Mouse (Mus musculus) adrenal gland, postnatal 36 days (tissue): ENCODE results near the gene Mrps21. TPM values are rescaled to one million over a fixed set of nuclear protein-coding genes. Genes with fewer than 3 reads are reported as not detected.
"Not testable (repeated sequence)": the region's sequence is repeated elsewhere in the genome, so short reads cannot be mapped to it uniquely, and the experiment has no call there.

Experiments used
- DNase-seq, 2 experiments: peaks; one replicate each; pipeline ENCODE4 v3.0.0; 2021; ENCODE audit warnings: mixed read lengths in 1 of 2
- long read RNA-seq, 2 experiments: library from polyadenylated mRNA; stranded (forward); transcript quantifications; one replicate each; pipeline ENCODE4 v2.0.0; 2021; ENCODE audit warnings: borderline sequencing depth in 2 of 2
- total RNA-seq, 2 experiments: library from RNA; stranded (reverse); gene quantifications; 2 replicates each; pipeline ENCODE4 v1.2.3; 2021

The Mrps21 gene
- 100 to 1,000 TPM; 272 to 276 TPM for total RNA-seq
- long read RNA-seq, experiment 1, transcript Mrps21-202 (2 exons, 405 nt) = minor isoform, 18 of 225 reads
- long read RNA-seq, experiment 1, transcript Mrps21-201 (3 exons, 488 nt) = major isoform, 200 of 225 reads
- long read RNA-seq, experiment 1, partial matches to known transcripts = 0 of 225 reads
- long read RNA-seq, experiment 1, other reads (novel, unspliced or antisense) = 7 of 225 reads
- long read RNA-seq, experiment 2, transcript Mrps21-202 (2 exons, 405 nt) = minor isoform, 5 of 119 reads
- long read RNA-seq, experiment 2, transcript Mrps21-201 (3 exons, 488 nt) = major isoform, 108 of 119 reads
- long read RNA-seq, experiment 2, partial matches to known transcripts = 0 of 119 reads
- long read RNA-seq, experiment 2, other reads (novel, unspliced or antisense) = 6 of 119 reads

GRCm38 (mm10) chr3:95871392-95871867, at the start of gene Mrps21:
TSS of gene Mrps21 (minus strand) at chr3:95871519.
- peak; percentile 92 to 93 for DNase-seq

- not testable (repeated sequence) for DNase-seq
Measured at GRCm38 (mm10) chr3:95920532-95920931, 49.2 kb upstream of the Mrps21 start.

DNA sequence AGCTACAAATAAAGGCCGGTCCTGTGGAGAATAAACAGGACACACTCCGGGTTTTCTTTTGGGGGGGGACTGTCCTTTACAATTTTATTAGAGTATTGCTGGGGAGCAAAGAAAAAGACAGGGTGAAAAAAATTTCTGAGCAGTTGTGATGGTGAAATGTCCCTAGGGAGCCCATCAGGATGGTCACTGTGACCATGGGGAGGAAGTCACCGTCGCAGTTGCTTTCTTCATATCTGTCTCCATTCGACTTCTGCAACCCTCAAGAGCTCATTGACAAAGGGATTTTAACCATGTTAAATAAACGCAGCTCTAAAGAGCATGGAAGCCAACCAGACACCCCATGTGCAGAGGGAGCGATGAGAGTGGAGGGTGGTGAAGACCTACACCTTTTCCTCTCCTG, 45.4 kb upstream of the Mrps21 start:
- DNase-seq = no peak

DNA sequence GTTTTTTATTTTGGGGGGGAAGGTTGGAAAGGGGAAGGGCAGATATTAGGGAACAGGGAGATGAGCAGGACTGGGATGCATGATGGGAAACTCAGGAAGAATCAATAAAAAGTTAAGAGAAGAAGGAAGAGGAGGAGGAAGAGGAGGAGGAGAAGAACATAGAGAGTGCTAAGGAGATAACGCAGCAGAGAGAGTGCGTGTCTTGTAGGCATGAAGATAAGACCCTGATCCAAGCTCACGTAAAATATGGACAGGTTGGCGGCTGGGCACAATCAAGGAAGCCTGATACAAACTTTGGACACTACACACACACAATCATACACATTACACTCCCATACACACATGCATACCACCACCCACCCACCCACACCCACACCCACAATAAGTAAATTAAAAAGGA, 43.4 kb upstream of the Mrps21 start:
- DNase-seq = no peak

GRCm38 (mm10) chr3:95907613-95908012, 36.3 kb upstream of the Mrps21 start:
- no peak for DNase-seq

GRCm38 (mm10) chr3:95906860-95907259, 35.5 kb upstream of the Mrps21 start:
- peak; percentile 52 to 69 for DNase-seq

GRCm38 (mm10) chr3:95905940-95906492, 34.7 kb upstream of the Mrps21 start:
- peak; percentile 57 to 73 for DNase-seq

GRCm38 (mm10) chr3:95905146-95905939, 34.0 kb upstream of the Mrps21 start:
- peak in 1 of 2 experiments; percentile 47 for DNase-seq

DNA sequence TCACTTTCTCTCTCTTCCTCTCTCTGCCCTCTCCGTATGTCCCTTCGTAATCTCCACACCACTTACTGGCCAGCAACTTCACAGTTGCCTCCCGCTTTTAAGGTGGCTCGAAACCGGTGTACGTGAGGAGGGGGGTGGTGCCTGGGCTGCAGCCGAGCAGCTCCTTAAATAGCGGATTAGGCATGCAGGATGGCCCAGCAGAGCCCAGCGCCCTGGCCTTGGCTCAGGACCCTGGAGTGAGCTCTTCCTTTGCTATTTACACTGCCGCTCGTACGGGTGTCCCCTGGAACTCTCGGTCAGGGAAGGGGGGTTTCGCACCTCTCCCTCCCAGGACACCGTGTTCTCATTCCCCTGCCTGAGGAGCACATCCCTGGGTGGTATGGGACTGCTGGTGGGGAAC, 33.2 kb upstream of the Mrps21 start, which contains the start of gene Car14:
Gene Car14, minus strand, starts transcription at position 124 of the 400 bp plus-strand sequence.
- DNase-seq = peak in 1 of 2 experiments; percentile 25

DNA sequence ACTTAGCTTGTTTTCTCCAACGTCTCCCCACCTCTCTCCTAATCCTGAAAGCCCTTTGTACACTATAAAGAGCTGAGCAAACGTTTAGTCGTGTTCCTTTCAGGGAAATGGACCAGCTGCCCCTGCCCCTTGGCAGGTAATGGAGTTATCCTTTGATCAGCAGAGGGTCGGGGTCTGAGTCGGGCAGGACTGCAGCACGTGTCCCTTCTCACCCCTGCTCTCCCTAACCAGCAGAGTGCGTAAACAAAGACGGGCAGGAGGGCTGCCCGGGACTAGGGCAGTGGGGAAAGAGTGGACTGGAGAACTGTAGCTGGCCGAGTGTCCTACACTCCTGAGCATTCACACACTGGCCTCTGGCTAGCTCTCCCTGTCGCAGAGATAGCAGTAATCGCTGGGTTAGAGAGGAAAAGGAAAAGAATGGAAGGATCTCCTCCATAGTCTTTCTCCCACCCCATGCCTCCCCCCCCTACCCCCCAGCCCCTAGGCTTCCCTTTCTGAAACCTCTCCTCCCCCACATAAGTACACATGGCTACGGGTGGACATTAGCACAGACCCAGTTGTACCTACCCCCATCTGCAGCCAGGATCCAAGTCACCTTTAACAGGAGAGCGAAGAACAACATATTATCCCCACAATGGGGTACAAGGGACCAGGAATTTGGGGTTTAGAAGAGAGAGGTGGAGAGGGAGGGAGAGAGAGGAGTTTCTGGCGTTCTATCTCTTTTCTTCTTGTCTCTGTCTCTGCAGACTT, 32.6 kb upstream of the Mrps21 start:
- no peak for DNase-seq

DNA sequence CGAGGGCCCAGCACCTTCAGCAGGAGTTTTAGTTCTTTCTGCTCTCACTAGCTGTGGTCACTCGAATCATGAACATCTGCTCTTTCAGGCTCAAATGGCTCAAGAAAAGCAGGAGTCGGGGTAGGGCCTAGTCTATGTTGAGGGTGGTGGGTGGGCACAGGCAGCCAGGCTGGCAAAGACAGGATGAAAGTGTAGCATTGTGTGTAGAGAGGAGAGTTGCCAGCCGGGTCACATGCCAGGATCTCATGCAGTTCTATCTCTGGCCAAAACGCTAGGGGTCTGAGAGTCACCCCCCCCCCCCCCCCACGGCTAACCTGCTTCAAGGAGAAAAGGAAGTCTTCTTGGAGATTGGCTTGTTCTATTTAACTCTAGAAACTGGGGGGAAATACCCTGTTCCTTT, 31.3 kb upstream of the Mrps21 start:
- no peak for DNase-seq

GRCm38 (mm10) chr3:95902373-95902625, 31.0 kb upstream of the Mrps21 start:
- DNase-seq = no peak

GRCm38 (mm10) chr3:95901616-95902372, 30.5 kb upstream of the Mrps21 start:
- peak in 1 of 2 experiments; percentile 41 for DNase-seq

GRCm38 (mm10) chr3:95899800-95900524, 28.6 kb upstream of the Mrps21 start:
- DNase-seq = no peak

DNA sequence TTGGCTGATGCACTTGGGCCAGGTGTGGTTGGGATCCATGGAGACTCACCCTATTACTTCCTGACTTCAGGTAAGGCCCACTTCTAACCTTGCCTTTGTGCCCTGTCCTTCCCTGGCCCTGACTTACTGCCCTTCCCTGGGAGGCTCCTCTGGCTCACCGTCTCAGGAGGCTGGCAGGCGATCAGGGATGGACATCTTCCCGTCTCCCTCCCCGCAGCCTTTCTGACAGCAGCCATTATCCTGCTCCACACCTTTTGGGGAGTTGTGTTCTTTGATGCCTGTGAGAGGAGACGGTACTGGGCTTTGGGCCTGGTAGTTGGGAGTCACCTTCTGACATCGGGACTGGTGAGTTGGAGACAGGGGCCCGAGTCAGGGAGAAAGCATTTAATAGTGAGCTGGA, 24.2 kb upstream of the Mrps21 start:
- not testable (repeated sequence) for DNase-seq

- peak; percentile 83 for DNase-seq
Measured at GRCm38 (mm10) chr3:95894317-95895160, 23.2 kb upstream of the Mrps21 start.

GRCm38 (mm10) chr3:95893606-95894316, 22.4 kb upstream of the Mrps21 start, which contains the start of gene Aph1a:
TSS of gene Aph1a (plus strand) at chr3:95893969.
- DNase-seq = peak; percentile 97

DNA sequence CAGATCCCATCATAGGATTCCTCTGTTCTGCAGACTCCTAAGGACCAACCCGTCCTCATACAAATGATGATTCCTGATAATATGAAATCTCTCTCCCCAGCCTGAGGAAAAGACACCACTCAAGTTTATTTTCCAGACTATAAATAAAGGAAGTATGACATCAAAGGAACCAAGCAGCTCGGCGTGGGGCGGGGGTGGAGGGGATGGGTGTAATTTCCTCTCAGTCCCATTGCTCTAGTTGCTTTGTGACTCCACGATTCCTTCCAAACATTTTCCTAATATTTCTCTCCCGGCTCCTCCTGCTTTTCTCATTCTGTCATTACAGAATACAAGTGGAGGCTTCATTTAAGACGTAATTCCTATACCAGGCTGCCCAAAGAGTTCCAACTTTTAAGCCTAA, 21.8 kb upstream of the Mrps21 start:
- DNase-seq = peak in 1 of 2 experiments; percentile 45
